Mouse (Mus musculus) thymus, adult 2 months (tissue): Measurements from ENCODE around the gene Ism2. TPM values are rescaled to one million over a fixed set of nuclear protein-coding genes. Genes with fewer than 3 reads are reported as not detected.
"Not testable (repeated sequence)": the region's sequence is repeated elsewhere in the genome, so short reads cannot be mapped to it uniquely, and the experiment has no call there.

Experiments
- DNase-seq: peaks from one replicate; pipeline ENCODE4 v3.0.0; 2021
- H3K27ac ChIP-seq: fragments of 200-500 bp; 2 replicates; pipeline ENCODE4 v1.5.1; 2012; ENCODE audit warnings: low read length, control low read depth; ENCODE audit not compliant: control insufficient read depth, insufficient read depth
- H3K27me3 ChIP-seq: fragments of 200-500 bp; 2 replicates; pipeline ENCODE4 v1.6.1; 2012; ENCODE audit warnings: mild to moderate bottlenecking, low read length, moderate library complexity, mixed read lengths; ENCODE audit not compliant: control insufficient read depth, insufficient read depth
- H3K36me3 ChIP-seq: fragments of 200-500 bp; 2 replicates; pipeline ENCODE4 v1.6.1; 2012; ENCODE audit warnings: mild to moderate bottlenecking, low read length, moderate library complexity; ENCODE audit not compliant: control insufficient read depth, insufficient read depth
- H3K4me1 ChIP-seq: fragments of 200-500 bp; replicated peaks from 2 replicates; pipeline ENCODE4 v1.6.1; 2012; ENCODE audit warnings: low read length; ENCODE audit not compliant: control insufficient read depth, insufficient read depth
- H3K4me3 ChIP-seq: fragments of 200-500 bp; 2 replicates; pipeline ENCODE4 v1.5.1; 2012; ENCODE audit warnings: mild to moderate bottlenecking, low read length, control low read depth, moderate library complexity; ENCODE audit not compliant: control insufficient read depth, insufficient read depth
- CTCF ChIP-seq: fragments of 200-500 bp; IDR thresholded peaks from 2 replicates; pipeline ENCODE4 v1.5.1; 2012; ENCODE audit warnings: mild to moderate bottlenecking, control low read depth, low read length, moderate library complexity, borderline replicate concordance; ENCODE audit not compliant: control insufficient read depth, poor library complexity, insufficient read depth; ENCODE audit errors: extremely low read depth
- POLR2A ChIP-seq: fragments of 200-500 bp; IDR thresholded peaks from 2 replicates; pipeline ENCODE4 v1.6.1; 2012; ENCODE audit warnings: mild to moderate bottlenecking, low read length, control low read depth, moderate library complexity; ENCODE audit not compliant: control insufficient read depth, poor library complexity, insufficient read depth; ENCODE audit errors: extremely low read depth
- WGBS: fragments of 180-500 bp; shearing (Covaris S2); methylation state at CpG from one replicate; pipeline ENCODE4 v1.1.7; 2018; 5-methylcytosine and 5-hydroxymethylcytosine counted together
- polyA plus RNA-seq: library from polyadenylated mRNA; depleted of rRNA; stranded (reverse); fragments of >200 nt; gene quantifications from 2 replicates; pipeline ENCODE4 v1.2.3, GENCODE M21; 2012

Gene Ism2
- polyA plus RNA-seq, 1 experiment = 0.05 TPM

DNA sequence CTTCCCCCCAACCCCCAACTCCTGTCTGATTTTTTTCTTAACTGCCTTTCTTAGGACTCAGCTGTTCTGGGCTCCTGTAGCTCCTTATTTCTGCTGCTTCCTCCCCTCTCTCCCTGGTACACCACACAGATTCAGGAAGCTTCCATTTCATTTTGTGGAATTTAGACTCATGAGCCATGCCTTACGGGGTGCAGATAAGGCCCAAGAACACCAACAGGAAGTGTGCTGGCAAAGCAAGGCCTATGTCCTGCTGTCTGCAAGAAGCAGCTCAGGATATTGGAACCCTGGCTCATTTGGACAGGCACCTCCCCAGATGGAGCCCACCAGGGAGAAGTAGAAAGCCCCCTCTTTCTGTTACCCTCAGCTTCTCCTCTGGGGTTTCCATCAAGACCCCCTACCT, 17.7 kb downstream of the Ism2 start:
- H3K4me1 ChIP-seq = no peaks in the 10 kb centered on the region
- no peak overlapping the region for H3K27ac ChIP-seq
- H3K4me3 ChIP-seq = no peak overlapping the region
- TF ChIP-seq POLR2A (no peak), CTCF (no peak)
- H3K36me3 ChIP-seq = no peaks in the 10 kb centered on the region
- H3K27me3 ChIP-seq = no peaks in the 10 kb centered on the region
- DNase-seq = no peak
- 91% methylated on average over 1 of the region's 1 CpGs for WGBS

DNA sequence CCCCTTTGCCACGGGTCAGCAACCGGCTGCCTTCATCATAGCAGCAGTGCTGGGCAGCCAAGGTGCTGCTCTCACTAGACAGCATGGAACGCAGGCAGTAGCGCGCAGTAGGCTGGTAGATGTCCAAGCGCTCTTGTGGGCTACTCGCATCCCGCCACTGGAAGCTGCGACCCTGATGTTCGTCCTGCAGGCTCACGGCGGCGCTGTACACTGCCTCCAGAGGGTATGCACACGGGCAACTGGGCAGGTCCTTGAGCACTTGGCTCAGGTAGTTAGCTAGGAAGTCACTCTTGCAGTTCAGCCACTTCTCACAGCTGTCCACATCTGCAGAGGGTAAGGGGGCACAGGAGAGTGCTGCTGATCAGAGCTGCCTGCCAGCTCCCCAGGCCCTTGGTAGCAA, 19.6 kb downstream of the Ism2 start:
- Histone ChIP-seq H3K4me1 (no peaks in the 10 kb centered on the region), H3K4me3 (no peak overlapping the region), H3K27me3 (no peaks in the 10 kb centered on the region), H3K36me3 (peaks cover 6% of the 10 kb centered on the region), H3K27ac (no peak overlapping the region)
- WGBS = 90% methylated on average over 14 of the region's 14 CpGs
- TF ChIP-seq POLR2A = no peak
- TF ChIP-seq CTCF = no peak
- no peak for DNase-seq

- H3K27ac ChIP-seq = no peak overlapping the region
Measured at GRCm38 (mm10) chr12:87279350-87279749, 20.2 kb downstream of the Ism2 start.

DNA sequence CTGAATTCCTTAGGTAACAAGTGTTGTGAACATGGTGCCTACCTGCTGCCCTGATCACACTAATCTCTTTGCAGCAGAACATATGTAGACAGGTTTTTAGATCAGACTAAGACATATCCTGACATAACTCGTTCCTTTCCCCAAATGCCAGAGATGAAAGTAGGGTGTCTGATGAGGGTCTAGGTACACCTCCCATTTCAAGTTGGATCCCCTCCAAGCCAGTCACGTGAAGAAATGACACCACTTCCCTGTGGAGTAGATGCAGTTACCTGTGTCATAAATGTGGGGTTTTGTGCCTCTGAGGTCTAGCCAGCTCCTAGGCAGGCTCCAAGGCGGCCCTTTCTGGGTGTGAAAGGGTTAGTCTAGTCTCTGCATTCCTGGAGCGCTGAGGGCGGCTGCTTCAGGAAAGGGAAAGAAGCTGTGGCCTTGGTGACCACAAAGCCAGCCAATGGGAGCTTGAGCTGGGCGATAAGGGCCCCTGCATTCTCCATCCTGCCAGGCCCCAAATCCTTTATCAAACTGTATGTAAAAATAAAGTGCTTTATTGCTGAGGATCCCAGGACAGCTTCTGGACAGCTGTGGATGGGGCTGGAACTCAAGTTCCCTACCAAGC, 21.3 kb downstream of the Ism2 start:
- Histone ChIP-seq H3K27me3 (no peaks in the 10 kb centered on the region), H3K4me1 (no peaks in the 10 kb centered on the region), H3K4me3 (no peak overlapping the region), H3K36me3 (peaks cover 20% of the 10 kb centered on the region), H3K27ac (no peak overlapping the region)
- TF ChIP-seq POLR2A = no peak
- TF ChIP-seq CTCF = no peak
- DNase-seq = no peak
- WGBS = 33% methylated on average over 6 of the region's 6 CpGs

More at GRCm38 (mm10) chr12:87279350-87279749, 20.2 kb downstream of the Ism2 start:
- Histone ChIP-seq H3K36me3 (peaks cover 12% of the 10 kb centered on the region), H3K4me1 (no peaks in the 10 kb centered on the region), H3K27me3 (no peaks in the 10 kb centered on the region), H3K4me3 (no peak overlapping the region)
- TF ChIP-seq POLR2A (no peak), CTCF (no peak)
- DNase-seq = no peak
- 88% methylated on average over 3 of the region's 3 CpGs for WGBS

GRCm38 (mm10) chr12:87277251-87277650, 22.3 kb downstream of the Ism2 start:
- DNase-seq, H3K27me3 ChIP-seq, H3K27ac ChIP-seq, H3K4me1 ChIP-seq, H3K4me3 ChIP-seq: not testable (repeated sequence)
- peaks cover 29% of the 10 kb centered on the region for H3K36me3 ChIP-seq
- WGBS = 97% methylated on average over 4 of the region's 4 CpGs

- H3K27ac ChIP-seq = no peak overlapping the region
- no peak for DNase-seq
- H3K4me1 ChIP-seq = no peaks in the 10 kb centered on the region
- TF ChIP-seq CTCF = no peak
- no peak for TF ChIP-seq POLR2A
- no peaks in the 10 kb centered on the region for H3K27me3 ChIP-seq
- H3K4me3 ChIP-seq = no peak overlapping the region
- 73% methylated on average over 9 of the region's 9 CpGs for WGBS
- peaks cover 50% of the 10 kb centered on the region for H3K36me3 ChIP-seq
Measured at GRCm38 (mm10) chr12:87274853-87275831, 24.4 kb downstream of the Ism2 start.

DNA sequence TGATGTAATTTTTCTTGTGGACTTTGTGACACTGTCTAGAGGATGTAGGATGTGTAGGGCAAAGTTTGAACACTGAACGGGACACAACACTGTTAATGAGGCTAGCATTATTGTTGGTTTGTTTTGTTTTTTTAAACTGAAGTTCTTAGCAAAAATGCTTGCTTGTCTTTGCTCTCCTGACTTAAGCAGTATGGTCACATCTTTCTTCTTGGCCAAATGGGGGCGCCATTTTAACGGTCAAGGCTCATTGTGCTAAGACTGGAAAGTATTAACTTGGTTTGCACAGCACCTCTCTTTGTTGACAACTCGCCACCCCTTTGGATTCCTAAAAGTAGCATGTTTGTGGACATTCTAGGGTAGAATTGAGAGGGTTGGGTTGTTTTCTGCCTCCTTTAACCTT, 31.8 kb downstream of the Ism2 start:
- Histone ChIP-seq H3K27me3 (no peaks in the 10 kb centered on the region), H3K4me3 (no peak overlapping the region), H3K27ac (no peak overlapping the region), H3K36me3 (peaks cover 38% of the 10 kb centered on the region), H3K4me1 (peaks cover 10% of the 10 kb centered on the region)
- no peak for TF ChIP-seq CTCF
- no peak for TF ChIP-seq POLR2A
- 25% methylated on average over 4 of the region's 4 CpGs for WGBS
- peak; percentile 20 for DNase-seq
